Mouse (Mus musculus): Measurements from ENCODE around the gene Nutf2. TPM values are rescaled to one million over a fixed set of nuclear protein-coding genes. Genes with fewer than 3 reads are reported as not detected.

The Nutf2 gene
- polyA plus RNA-seq, 1 experiment from 2014 or later, result 87.7 TPM

DNA sequence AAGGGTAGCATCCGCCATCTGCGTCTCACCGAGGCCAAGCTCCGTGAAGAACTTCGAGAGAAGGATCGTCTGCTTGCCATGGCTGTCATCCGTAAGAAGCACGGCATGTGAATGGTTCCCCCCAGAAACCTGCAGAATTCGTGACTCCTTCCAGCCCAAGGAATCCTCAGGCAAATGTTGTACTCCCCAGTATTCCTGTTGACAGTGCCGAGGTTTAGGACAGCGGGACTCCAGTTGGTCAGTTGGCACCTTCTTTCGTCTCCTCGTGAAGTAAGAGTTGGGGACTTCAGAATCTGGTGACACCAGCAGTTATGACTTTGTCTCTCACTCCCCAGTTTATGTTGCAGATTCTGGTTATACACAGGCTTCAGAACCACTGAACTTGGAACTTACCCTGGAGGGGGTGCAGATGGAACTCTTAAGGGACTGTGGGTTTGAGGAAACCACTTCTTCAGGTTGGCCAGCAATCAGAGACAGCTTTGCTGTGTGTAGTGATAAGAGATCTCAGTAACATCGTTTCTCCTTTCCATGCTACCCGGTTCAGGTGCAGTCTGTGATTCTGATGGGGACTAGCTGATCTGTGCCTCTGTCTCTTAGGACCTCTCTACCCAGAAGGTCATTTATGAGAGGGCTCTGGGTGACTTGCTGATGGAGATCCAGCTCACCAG, 4.1 kb upstream of the Nutf2 start:
- Histone ChIP-seq H3K4me2 (replicated peaks; ENCODE audit: low read depth) (peak overlapping the region; percentile 97), H3K9me3 (ENCODE audit: control insufficient read depth) (no peaks in the 10 kb centered on the region), H3K36me3 (ENCODE audit: control insufficient read depth, insufficient read depth) (no peaks in the 10 kb centered on the region), H3K27me3 (replicated peaks; ENCODE audit: control insufficient read depth, insufficient read depth, low read length) (no peaks in the 10 kb centered on the region), H3K4me1 (replicated peaks; ENCODE audit: control insufficient read depth, insufficient read depth, low read length) (peaks cover 5% of the 10 kb centered on the region), H3K4me3 (ENCODE audit: low read depth, low read length) (peak overlapping the region; percentile 80), H3K27ac (ENCODE audit: low read depth, low read length) (peak overlapping the region; percentile 82; the same call in 1 of the 2 replicates), H3K9ac (ENCODE audit: low read depth, low read length) (peak overlapping the region; percentile 81)
- no peak for ATAC-seq
- WGBS, result 9% methylated on average over 15 of the region's 15 CpGs
- no peak for TF ChIP-seq CTCF (IDR thresholded peaks at IDR 0.05; ENCODE audit: low read depth)

DNA sequence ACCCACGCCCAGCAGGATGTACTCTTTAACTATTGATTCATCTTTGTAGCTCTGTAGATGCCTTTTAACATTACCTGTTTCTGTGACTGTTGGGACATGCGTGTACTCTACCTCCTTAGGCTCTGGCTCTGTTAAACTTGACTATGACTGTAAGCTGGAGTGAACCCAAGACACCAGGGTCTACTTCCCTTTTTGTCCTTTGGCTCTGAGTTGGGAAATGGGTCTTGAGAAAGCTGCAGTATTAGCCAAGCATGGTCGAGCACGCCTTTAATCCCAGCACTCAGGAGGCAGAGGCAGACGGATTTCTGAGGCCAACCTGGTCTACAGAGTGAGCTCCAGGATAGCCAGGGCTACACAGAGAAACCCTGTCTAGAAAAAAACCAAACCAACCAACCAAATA, 1.9 kb upstream of the Nutf2 start:
- ATAC-seq, result no peak
- Histone ChIP-seq H3K9me3 (ENCODE audit: control insufficient read depth) (no peaks in the 10 kb centered on the region), H3K4me2 (replicated peaks; ENCODE audit: low read depth) (no peak overlapping the region), H3K4me1 (replicated peaks; ENCODE audit: control insufficient read depth, insufficient read depth, low read length) (peaks cover 10% of the 10 kb centered on the region), H3K27me3 (replicated peaks; ENCODE audit: control insufficient read depth, insufficient read depth, low read length) (no peaks in the 10 kb centered on the region), H3K36me3 (ENCODE audit: control insufficient read depth, insufficient read depth) (no peaks in the 10 kb centered on the region), H3K9ac (ENCODE audit: low read depth, low read length) (no peak overlapping the region), H3K4me3 (ENCODE audit: low read depth, low read length) (no peak overlapping the region), H3K27ac (ENCODE audit: low read depth, low read length) (no peak overlapping the region)
- 80% methylated on average over 5 of the region's 5 CpGs for WGBS
- TF ChIP-seq CTCF (IDR thresholded peaks at IDR 0.05; ENCODE audit: low read depth), result no peak

DNA sequence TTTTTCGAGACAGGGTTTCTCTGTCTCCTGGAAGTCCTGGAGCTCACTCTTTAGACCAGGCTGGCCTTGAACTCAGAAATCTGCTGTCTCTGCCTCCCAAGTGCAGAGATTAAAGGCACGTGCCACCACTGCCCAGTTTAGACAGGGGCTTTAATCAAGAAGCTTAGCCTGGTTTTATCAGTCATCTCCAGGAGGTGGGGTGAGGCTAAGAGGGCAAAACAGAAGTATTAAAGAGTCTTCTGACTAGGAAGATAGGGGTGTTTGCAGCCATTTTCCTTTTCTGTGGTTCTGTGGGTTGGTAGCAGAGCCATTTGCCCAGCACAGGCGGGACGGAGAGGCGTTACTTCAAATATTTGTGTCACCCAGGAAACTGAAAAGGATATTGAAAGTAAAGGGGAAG, 1.1 kb upstream of the Nutf2 start:
- Histone ChIP-seq H3K27ac (ENCODE audit: low read depth, low read length) (peak overlapping the region; percentile 51; the same call in 1 of the 2 replicates), H3K36me3 (ENCODE audit: control insufficient read depth, insufficient read depth) (no peaks in the 10 kb centered on the region), H3K9me3 (ENCODE audit: control insufficient read depth) (no peaks in the 10 kb centered on the region), H3K4me1 (replicated peaks; ENCODE audit: control insufficient read depth, insufficient read depth, low read length) (peaks cover 10% of the 10 kb centered on the region), H3K4me3 (ENCODE audit: low read depth, low read length) (no peak overlapping the region), H3K9ac (ENCODE audit: low read depth, low read length) (peak overlapping the region; percentile 4; the same call in 1 of the 2 replicates), H3K27me3 (replicated peaks; ENCODE audit: control insufficient read depth, insufficient read depth, low read length) (no peaks in the 10 kb centered on the region), H3K4me2 (replicated peaks; ENCODE audit: low read depth) (no peak overlapping the region; the same call in 1 of the 2 replicates)
- no peak for TF ChIP-seq CTCF (IDR thresholded peaks at IDR 0.05; ENCODE audit: low read depth)
- 45% methylated on average over 5 of the region's 5 CpGs for WGBS
- ATAC-seq, result no peak

DNA sequence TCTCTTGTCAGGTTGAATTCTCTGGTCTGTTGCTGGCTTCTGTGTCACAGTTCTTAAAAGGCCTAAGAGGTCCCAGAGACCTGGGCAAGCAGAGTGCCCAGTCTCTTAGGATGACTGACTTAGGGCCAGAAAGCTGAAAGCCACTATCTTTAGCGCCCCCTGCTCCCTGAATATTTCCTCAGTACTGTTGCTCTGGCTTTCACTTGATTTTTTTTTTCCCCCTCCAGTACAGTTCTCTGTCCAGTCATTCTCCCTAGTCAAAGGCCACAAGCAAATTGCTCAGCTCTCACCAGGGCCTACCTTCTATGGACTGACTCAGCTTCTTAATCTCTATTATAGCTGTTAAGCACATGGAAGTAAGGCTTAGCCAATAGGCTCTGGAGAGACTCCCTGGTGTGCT, 1.6 kb downstream of the Nutf2 start:
- Histone ChIP-seq H3K9ac (ENCODE audit: low read depth, low read length) (no peak overlapping the region), H3K4me1 (replicated peaks; ENCODE audit: control insufficient read depth, insufficient read depth, low read length) (0 out of 2 replicates have a peak, but pooled peaks cover 5% of the 10 kb centered on the region), H3K27me3 (replicated peaks; ENCODE audit: control insufficient read depth, insufficient read depth, low read length) (no peaks in the 10 kb centered on the region), H3K27ac (ENCODE audit: low read depth, low read length) (peak overlapping the region; percentile 37; the same call in 1 of the 2 replicates), H3K4me3 (ENCODE audit: low read depth, low read length) (peak overlapping the region; percentile 89; the same call in 1 of the 2 replicates), H3K36me3 (ENCODE audit: control insufficient read depth, insufficient read depth) (no peaks in the 10 kb centered on the region; the same call in 1 of the 2 replicates), H3K9me3 (ENCODE audit: control insufficient read depth) (no peaks in the 10 kb centered on the region), H3K4me2 (replicated peaks; ENCODE audit: low read depth) (peak overlapping the region; percentile 86)
- 8% methylated on average over 1 of the region's 1 CpGs for WGBS
- no peak for ATAC-seq
- peak; percentile 57 for TF ChIP-seq CTCF (IDR thresholded peaks at IDR 0.05; ENCODE audit: low read depth)

DNA sequence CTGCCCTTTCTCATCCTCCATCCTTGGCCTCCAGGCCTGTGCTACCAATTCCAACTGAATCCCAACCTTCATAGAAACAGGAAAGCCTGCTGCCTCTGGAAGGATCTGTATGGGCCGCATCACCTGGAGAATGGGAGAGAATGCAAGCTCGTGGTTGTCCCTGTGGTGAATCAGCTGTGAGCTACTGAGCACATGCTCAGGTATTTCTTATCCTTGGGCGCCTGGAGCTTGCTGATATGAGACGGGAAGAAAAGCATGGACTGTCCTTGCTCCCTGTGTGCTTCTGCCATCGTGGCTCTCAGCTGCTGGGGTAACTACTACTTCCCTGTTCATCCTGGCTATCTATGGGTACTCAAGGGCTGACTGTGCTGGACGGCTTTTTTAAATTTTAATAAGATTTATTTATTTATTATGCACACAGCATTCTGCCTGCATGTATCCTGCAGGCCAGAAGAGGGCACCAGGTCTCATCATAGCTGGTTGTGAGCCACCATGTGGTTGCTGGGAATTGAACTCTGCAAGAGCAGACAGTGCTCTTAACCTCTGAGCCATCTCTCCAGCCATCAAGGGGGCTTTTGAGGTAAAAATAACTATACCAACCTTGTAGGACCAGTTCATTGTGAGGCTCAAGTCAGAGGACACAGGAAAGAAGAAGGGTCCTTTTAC, 6.1 kb downstream of the Nutf2 start:
- Histone ChIP-seq H3K36me3 (ENCODE audit: control insufficient read depth, insufficient read depth) (peaks cover 14% of the 10 kb centered on the region), H3K4me2 (replicated peaks; ENCODE audit: low read depth) (no peak overlapping the region), H3K9me3 (ENCODE audit: control insufficient read depth) (no peaks in the 10 kb centered on the region), H3K27me3 (replicated peaks; ENCODE audit: control insufficient read depth, insufficient read depth, low read length) (no peaks in the 10 kb centered on the region), H3K9ac (ENCODE audit: low read depth, low read length) (no peak overlapping the region), H3K4me3 (ENCODE audit: low read depth, low read length) (no peak overlapping the region), H3K27ac (ENCODE audit: low read depth, low read length) (no peak overlapping the region), H3K4me1 (replicated peaks; ENCODE audit: control insufficient read depth, insufficient read depth, low read length) (0 out of 2 replicates have a peak, but pooled peaks cover 4% of the 10 kb centered on the region)
- 69% methylated on average over 6 of the region's 6 CpGs for WGBS
- no peak for ATAC-seq
- TF ChIP-seq CTCF (IDR thresholded peaks at IDR 0.05; ENCODE audit: low read depth), result peak; percentile 60

DNA sequence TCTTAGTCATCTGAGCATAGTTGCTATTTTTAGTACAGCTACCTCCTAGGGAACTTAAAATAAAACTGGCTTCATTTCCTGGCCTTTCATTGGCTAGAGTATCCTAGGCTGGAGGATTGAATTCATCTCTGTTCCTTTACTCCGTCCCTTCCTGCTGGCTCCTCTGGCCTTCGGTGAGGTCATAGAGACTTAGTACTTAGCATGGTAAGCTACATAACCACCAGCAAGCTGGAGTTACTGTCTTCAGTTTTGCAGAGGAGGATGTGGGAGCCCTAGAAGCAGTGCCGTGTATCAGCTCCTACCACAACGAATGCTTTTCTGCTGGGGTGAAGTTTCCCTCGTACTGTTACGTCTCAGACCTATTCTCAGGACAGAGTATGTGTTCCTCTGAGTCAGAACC, 13.9 kb downstream of the Nutf2 start:
- Histone ChIP-seq H3K4me3 (ENCODE audit: low read depth, low read length) (no peak overlapping the region), H3K9me3 (ENCODE audit: control insufficient read depth) (no peaks in the 10 kb centered on the region), H3K27ac (ENCODE audit: low read depth, low read length) (no peak overlapping the region), H3K4me1 (replicated peaks; ENCODE audit: control insufficient read depth, insufficient read depth, low read length) (no peaks in the 10 kb centered on the region), H3K4me2 (replicated peaks; ENCODE audit: low read depth) (no peak overlapping the region), H3K9ac (ENCODE audit: low read depth, low read length) (no peak overlapping the region), H3K36me3 (ENCODE audit: control insufficient read depth, insufficient read depth) (peaks cover 47% of the 10 kb centered on the region), H3K27me3 (replicated peaks; ENCODE audit: control insufficient read depth, insufficient read depth, low read length) (no peaks in the 10 kb centered on the region)
- WGBS, result 76% methylated on average over 6 of the region's 6 CpGs
- TF ChIP-seq CTCF (IDR thresholded peaks at IDR 0.05; ENCODE audit: low read depth), result no peak
- ATAC-seq, result no peak

All from intestine, postnatal 0 days (tissue).